Mouse (Mus musculus) liver, embryonic 11.5 days (tissue): ENCODE results near the gene Hivep1. TPM values are rescaled to one million over a fixed set of nuclear protein-coding genes. Genes with fewer than 3 reads are reported as not detected.

ENCODE experiments used
- ATAC-seq: fragments of 200-750 bp; cut with Nextera tagmentation; replicated peaks from 2 replicates; pipeline ENCODE4 v1.8.0; 2017; ENCODE audit warnings: moderate number of reproducible peaks, mild to moderate bottlenecking, moderate TSS enrichment, moderate library complexity; ENCODE audit not compliant: low FRiP score
- DNase-seq: peaks from one replicate; pipeline ENCODE4 v3.0.0-alpha.2; 2017; ENCODE audit warnings: low spot score
- H3K27ac ChIP-seq: fragments of 300-500 bp; sonication (generic); 2 replicates; pipeline ENCODE4 v1.5.1; 2014; ENCODE audit warnings: mild to moderate bottlenecking, low read depth, low read length, control low read depth
- H3K27me3 ChIP-seq: fragments of 300-500 bp; sonication (generic); replicated peaks from 2 replicates; pipeline ENCODE4 v1.6.1; 2014; ENCODE audit warnings: low read length, mixed read lengths; ENCODE audit not compliant: control insufficient read depth, insufficient read depth
- H3K36me3 ChIP-seq: fragments of 300-500 bp; sonication (generic); 2 replicates; pipeline ENCODE4 v1.6.1; 2014; ENCODE audit warnings: mild to moderate bottlenecking, low read length, moderate library complexity, mixed read lengths; ENCODE audit not compliant: control insufficient read depth, insufficient read depth
- H3K4me1 ChIP-seq: fragments of 300-500 bp; sonication (generic); replicated peaks from 2 replicates; pipeline ENCODE4 v1.6.1; 2014; ENCODE audit warnings: low read length, mixed read lengths; ENCODE audit not compliant: control insufficient read depth, insufficient read depth
- H3K4me2 ChIP-seq: fragments of 300-500 bp; sonication (generic); 2 replicates; pipeline ENCODE4 v1.6.1; 2014; ENCODE audit warnings: mild to moderate bottlenecking, control low read depth, moderate library complexity
- H3K4me3 ChIP-seq: fragments of 300-500 bp; sonication (generic); 2 replicates; pipeline ENCODE4 v1.5.1; 2014; ENCODE audit warnings: low read depth, low read length, control low read depth
- H3K9ac ChIP-seq: fragments of 300-500 bp; sonication (generic); 2 replicates; pipeline ENCODE4 v1.6.1; 2014; ENCODE audit warnings: low read depth, low read length, control low read depth
- H3K9me3 ChIP-seq: fragments of 300-500 bp; sonication (generic); 2 replicates; pipeline ENCODE4 v1.6.1; 2016; ENCODE audit warnings: low read length, inconsistent platforms, mixed read lengths; ENCODE audit not compliant: control insufficient read depth
- WGBS: fragments of 180-500 bp; shearing (Covaris S2); extraction: QIAGEN DNeasy Blood & Tissue Kit; methylation state at CpG from one replicate; pipeline ENCODE4 v1.1.7; 2014; 5-methylcytosine and 5-hydroxymethylcytosine counted together
- polyA plus RNA-seq: library from polyadenylated mRNA; unstranded; fragments of >200 nt; fragmentation: Nextera tagmentation; extraction: Ambion mirVana; gene quantifications from 2 replicates; pipeline ENCODE4 v1.2.1, GENCODE M21; 2014

Hivep1 gene
- polyA plus RNA-seq, 1 experiment from 2014 or later: 6.7 TPM

DNA sequence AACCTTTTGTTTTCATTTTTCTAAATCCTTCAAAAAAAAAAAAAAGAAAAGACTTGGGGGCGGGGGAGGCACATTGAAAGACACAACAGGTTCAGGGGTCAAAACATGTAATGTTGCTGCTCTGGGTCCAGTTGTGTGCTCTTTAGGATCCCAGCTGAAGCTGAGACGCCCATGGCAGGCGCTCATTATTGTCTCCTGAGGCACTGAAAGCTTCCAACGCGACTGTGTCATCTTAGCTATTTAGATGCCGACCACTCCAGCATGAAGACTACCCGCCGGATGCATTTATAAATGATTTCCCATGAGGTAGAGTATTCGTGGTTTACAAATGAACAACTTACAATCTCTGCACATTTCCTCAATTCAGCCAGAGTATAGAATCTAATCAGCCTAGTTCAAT is 141.2 kb downstream of the Hivep1 start:
- ATAC-seq (no peak), DNase-seq (no peak)
- Histone ChIP-seq H3K9ac (no peak overlapping the region), H3K36me3 (no peaks in the 10 kb centered on the region), H3K9me3 (no peaks in the 10 kb centered on the region), H3K27ac (no peak overlapping the region), H3K4me3 (no peak overlapping the region), H3K4me1 (no peaks in the 10 kb centered on the region), H3K27me3 (no peaks in the 10 kb centered on the region), H3K4me2 (no peak overlapping the region)
- WGBS: 65% methylated on average over 9 of the region's 9 CpGs

DNA sequence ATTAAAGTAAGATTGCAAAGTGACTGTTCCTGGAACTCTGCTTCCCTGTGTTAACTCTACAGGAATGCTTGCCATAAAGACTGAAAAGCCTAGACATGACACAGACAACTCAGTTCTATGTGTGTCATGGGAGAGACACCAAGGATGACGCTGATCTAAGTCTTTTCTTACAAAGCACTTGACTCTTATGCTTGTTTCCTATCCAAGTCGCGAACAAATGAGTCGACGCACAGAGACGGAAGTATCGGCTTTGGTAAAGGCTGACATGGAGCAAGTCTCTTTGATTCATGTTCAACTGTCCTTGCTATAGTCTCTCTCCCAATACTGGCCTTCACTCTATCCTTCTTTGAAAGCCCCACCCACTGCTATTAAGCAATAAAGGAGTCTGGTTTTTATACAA is 143.8 kb downstream of the Hivep1 start:
- no peak overlapping the region for H3K9ac ChIP-seq

DNA sequence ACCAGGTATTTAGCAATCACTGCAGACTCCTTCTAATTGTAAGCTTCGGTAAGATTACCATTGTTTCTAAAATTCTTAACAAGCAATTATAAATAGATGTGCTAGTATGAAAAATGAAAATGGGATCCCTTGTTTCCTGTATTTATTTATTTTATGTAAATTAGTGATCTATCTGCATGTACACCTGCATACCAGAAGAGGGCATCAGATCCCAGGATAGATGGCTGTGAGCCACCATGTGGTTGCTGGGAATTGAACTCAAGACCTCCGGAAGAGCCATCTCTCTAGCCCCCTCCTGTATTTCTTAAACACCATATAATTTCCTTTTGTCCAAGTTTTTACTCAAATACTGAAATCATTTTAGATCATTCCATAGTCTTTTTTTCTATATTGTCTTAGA is 145.8 kb downstream of the Hivep1 start:
- DNase-seq: no peak
- Histone ChIP-seq H3K4me1 (no peaks in the 10 kb centered on the region), H3K27me3 (no peaks in the 10 kb centered on the region), H3K36me3 (no peaks in the 10 kb centered on the region), H3K9ac (no peak overlapping the region), H3K9me3 (0 out of 2 replicates have a peak, but pooled peaks cover 5% of the 10 kb centered on the region), H3K4me2 (no peak overlapping the region), H3K4me3 (no peak overlapping the region), H3K27ac (no peak overlapping the region)
- WGBS: 84% methylated on average over 2 of the region's 2 CpGs
- ATAC-seq: no peak

More for the DNA sequence above, 143.8 kb downstream of the Hivep1 start:
- Histone ChIP-seq H3K4me1 (no peaks in the 10 kb centered on the region), H3K27me3 (no peaks in the 10 kb centered on the region), H3K4me2 (no peak overlapping the region), H3K36me3 (no peaks in the 10 kb centered on the region), H3K4me3 (no peak overlapping the region), H3K9me3 (0 out of 2 replicates have a peak, but pooled peaks cover 5% of the 10 kb centered on the region), H3K27ac (no peak overlapping the region)
- WGBS: 89% methylated on average over 7 of the region's 7 CpGs
- no peak for ATAC-seq
- DNase-seq: no peak

DNA sequence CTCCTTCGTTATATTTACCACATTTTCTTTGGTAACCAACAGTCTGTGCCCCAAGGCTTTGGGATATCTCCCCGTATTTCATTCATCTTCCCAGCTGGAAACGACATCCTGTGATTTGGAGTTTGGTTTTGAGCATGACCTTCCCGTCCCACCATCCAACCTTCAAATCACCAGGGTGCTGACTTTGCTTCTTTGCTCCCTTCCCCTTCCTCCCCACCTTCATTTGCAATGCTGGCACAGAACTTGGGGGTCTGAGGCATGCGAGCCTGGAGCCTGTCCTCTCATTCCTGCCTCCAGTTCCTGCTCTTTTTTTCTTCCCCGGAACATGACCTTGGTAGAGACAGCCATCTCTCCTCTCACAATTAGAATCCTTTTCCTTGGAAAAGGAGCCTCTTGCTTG is 161.7 kb downstream of the Hivep1 start:
- H3K9ac ChIP-seq: no peak overlapping the region
- WGBS: 76% methylated on average over 6 of the region's 6 CpGs
- H3K4me1 ChIP-seq: no peaks in the 10 kb centered on the region
- DNase-seq (no peak), ATAC-seq (no peak)
- no peaks in the 10 kb centered on the region for H3K36me3 ChIP-seq
- H3K9me3 ChIP-seq: no peaks in the 10 kb centered on the region
- no peaks in the 10 kb centered on the region for H3K27me3 ChIP-seq
- no peak overlapping the region for H3K4me2 ChIP-seq
- H3K27ac ChIP-seq: no peak overlapping the region
- no peak overlapping the region for H3K4me3 ChIP-seq

DNA sequence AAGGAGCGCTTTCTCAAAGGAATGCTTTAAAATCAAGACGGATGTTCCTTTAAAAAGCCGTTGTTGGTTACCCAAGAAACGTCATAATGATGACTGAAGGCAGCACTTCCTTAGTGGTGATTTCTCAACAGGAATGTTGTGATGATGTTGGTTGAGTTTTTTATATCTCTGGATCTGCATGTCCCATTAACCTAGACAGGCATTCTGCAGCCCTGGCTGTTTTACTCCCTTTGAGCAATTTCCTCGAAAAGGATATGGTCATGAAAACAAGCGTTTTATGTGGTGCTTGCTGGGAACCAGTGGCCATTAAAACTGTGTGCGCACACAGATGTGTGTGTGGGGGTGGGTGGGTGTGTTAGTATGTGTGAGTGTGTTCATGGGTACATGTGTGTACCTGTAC is 170.6 kb downstream of the Hivep1 start:
- ATAC-seq (no peak), DNase-seq (no peak)
- Histone ChIP-seq H3K9me3 (no peaks in the 10 kb centered on the region), H3K27ac (no peak overlapping the region), H3K9ac (no peak overlapping the region), H3K4me3 (no peak overlapping the region), H3K4me1 (no peaks in the 10 kb centered on the region), H3K27me3 (no peaks in the 10 kb centered on the region), H3K36me3 (no peaks in the 10 kb centered on the region), H3K4me2 (no peak overlapping the region)
- 87% methylated on average over 7 of the region's 7 CpGs for WGBS

DNA sequence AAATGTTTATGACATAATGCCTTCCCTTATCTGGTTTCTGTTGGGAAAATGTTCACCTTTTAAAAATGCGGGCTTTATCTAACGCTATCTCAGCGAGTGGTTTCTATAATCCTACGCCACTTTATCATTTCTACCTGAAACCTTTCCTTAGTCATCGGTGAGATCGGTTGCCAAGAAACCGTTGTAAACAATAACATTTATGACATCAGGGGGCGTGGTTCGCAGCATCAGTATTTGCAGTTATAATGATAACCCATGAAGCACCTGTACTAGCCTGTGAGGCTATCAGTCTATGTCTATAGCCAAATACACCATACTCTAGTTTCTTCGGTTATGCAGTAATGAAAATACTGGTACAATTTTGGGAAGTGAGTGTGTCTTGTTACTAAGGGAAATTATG is 177.0 kb downstream of the Hivep1 start:
- Histone ChIP-seq H3K4me2 (no peak overlapping the region), H3K4me3 (no peak overlapping the region), H3K27me3 (no peaks in the 10 kb centered on the region), H3K36me3 (no peaks in the 10 kb centered on the region), H3K4me1 (no peaks in the 10 kb centered on the region), H3K9ac (no peak overlapping the region), H3K27ac (no peak overlapping the region), H3K9me3 (no peaks in the 10 kb centered on the region)
- DNase-seq (no peak), ATAC-seq (no peak)
- WGBS: 83% methylated on average over 10 of the region's 10 CpGs

DNA sequence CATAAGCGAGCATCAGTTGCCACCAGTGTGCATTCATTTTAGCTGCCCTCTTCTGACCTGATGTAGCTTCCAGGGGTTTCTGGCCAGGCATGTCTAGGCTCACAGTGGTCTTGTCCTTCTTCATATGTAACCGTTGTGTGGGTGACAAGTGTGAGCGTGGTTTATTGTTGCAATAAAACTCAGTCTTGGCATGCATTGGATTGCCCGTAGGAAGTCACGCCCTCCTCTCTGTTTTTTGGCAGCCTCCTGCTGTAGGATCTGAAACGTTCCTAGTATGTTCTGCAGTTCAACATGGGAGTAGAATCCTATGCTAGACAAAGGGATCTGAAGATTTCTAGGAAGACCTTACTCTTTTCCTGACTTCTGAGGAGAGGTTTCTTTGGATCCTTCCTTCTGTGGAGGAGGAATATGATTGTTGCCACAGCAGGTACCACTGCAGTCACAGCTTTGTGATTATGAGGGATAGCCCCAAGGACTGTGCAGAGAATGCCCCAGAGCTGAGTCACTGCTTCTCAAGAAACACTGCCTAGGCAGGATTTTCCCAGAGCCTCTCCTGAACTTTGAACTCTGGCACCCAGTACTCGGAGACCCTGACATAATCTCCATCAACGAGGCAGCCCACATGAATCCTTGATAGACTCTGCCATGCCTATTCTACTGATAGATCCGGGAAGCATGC is 182.1 kb downstream of the Hivep1 start:
- Histone ChIP-seq H3K27ac (no peak overlapping the region), H3K9me3 (no peaks in the 10 kb centered on the region), H3K4me3 (no peak overlapping the region), H3K27me3 (no peaks in the 10 kb centered on the region), H3K9ac (no peak overlapping the region), H3K4me1 (no peaks in the 10 kb centered on the region), H3K36me3 (no peaks in the 10 kb centered on the region), H3K4me2 (no peak overlapping the region)
- 78% methylated on average over 9 of the region's 9 CpGs for WGBS
- DNase-seq: no peak
- ATAC-seq: no peak

DNA sequence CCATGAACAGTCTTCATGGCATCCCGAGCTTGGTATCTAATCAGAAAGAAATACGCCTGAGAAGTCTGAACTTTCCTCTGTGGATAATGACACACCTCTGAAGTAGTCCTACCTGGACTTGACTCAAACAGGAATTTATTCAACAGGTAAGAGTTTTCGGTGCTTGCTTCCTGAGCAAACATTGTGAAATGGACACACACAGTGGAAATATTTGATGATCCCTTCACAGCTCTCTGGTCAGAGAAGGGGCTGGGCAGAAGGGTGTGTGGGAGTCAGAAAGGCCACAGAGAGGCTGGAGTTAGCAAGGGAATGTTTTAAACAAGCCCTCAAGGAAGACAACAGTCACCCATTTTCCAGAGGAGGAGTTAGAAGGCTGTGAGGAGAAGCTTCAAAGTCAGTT is 186.7 kb downstream of the Hivep1 start:
- Histone ChIP-seq H3K4me3 (no peak overlapping the region), H3K27me3 (no peaks in the 10 kb centered on the region), H3K9me3 (no peaks in the 10 kb centered on the region), H3K36me3 (no peaks in the 10 kb centered on the region), H3K4me1 (no peaks in the 10 kb centered on the region), H3K9ac (no peak overlapping the region), H3K4me2 (no peak overlapping the region), H3K27ac (no peak overlapping the region)
- no peak for ATAC-seq
- 77% methylated on average over 3 of the region's 3 CpGs for WGBS
- no peak for DNase-seq

DNA sequence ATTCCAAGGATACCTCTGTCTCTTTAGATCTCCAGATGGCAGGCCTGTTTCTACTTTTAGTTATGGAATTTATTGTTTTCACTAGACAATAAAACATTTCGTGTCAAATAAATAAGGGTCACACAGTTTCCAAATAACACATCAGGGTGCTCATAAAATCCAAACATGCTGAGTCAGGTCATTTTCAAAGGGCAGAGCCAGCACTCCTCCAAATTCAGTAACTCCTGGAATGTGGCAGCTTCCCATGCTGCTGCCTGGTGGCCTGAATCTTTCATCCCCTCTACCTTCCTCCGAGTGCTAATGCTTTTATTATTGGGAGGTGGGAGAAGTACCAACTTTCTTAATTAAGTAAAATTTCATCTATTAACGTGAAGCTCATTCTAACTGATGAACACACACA is 190.3 kb downstream of the Hivep1 start:
- Histone ChIP-seq H3K4me2 (no peak overlapping the region), H3K4me3 (no peak overlapping the region), H3K27ac (no peak overlapping the region), H3K27me3 (no peaks in the 10 kb centered on the region), H3K4me1 (no peaks in the 10 kb centered on the region), H3K36me3 (no peaks in the 10 kb centered on the region), H3K9ac (no peak overlapping the region), H3K9me3 (no peaks in the 10 kb centered on the region)
- DNase-seq (no peak), ATAC-seq (no peak)
- WGBS: 63% methylated on average over 3 of the region's 3 CpGs
